Mouse (Mus musculus): ENCODE measurements at regions not wholly inside any gene's neighbourhood (a gene's known extent, or its start where the extent isn't known, plus 50 kb on each side); places are given as distances from the start of the nearest gene placed in this dataset.

DNA sequence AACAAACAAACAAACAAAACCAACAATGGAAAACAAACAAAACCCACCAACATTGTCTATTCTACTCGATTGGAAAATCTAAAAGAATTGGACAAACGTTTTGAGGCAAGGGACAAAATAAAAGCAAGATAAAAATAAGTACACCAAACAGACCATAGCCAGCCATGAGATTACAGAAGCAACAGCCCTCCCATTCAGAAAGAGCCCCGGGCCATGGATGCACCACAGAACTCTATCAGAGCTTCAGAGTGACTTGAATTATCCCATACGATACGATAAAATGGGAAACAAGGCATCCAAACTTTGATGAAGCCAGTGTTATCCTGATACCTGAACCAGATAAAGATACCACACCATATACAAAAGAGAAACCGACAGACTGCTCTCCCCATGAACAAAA lies 68.7 kb downstream of the Npepl1 start:
- DNase-seq (ENCODE audit: extremely low spot score, low spot score), result no peak

DNA sequence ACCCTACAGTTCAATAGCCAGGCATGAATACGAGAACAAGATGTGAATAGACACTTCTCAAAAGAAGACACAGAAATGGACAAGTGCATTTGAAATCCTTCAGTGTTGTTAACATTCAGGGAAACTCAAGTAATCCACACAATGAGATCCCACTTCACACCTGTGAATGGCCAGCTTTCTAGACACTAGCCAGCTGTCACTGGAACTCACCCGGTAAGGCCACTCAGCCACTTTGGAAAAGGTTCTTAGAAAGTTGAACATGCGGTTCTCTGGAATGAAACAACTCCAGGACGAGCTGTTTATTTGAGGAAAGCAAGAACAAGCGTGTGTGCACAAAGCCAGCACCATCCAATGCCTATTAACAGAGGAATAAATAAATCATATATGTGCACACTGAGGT lies 74.6 kb downstream of the Npepl1 start:
- no peak for DNase-seq (ENCODE audit: extremely low spot score, low spot score)

GRCm38 (mm10) chr2:174191071-174191470 lies 80.9 kb downstream of the Npepl1 start:
- no peak for DNase-seq (ENCODE audit: extremely low spot score, low spot score)

DNA sequence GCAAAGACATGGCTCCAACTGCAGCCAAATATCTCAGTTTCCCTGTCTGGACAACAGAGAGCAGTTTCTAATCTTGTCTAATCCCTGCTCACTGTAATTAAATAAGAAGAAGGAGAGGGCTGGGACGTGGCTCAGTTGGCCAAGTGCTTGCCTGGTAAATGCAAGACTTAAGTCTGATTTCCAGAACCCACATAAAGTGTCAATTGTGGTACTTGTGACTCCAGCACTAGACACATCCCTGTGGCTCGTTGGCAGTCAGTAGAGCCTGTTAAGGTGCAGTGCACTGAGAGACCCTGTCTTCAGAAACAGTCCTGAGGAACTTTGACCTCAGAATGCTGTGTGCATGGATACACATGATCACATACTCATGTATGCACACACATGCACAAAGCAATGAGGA lies 81.4 kb downstream of the Npepl1 start:
- no peak for DNase-seq (ENCODE audit: extremely low spot score, low spot score)

DNA sequence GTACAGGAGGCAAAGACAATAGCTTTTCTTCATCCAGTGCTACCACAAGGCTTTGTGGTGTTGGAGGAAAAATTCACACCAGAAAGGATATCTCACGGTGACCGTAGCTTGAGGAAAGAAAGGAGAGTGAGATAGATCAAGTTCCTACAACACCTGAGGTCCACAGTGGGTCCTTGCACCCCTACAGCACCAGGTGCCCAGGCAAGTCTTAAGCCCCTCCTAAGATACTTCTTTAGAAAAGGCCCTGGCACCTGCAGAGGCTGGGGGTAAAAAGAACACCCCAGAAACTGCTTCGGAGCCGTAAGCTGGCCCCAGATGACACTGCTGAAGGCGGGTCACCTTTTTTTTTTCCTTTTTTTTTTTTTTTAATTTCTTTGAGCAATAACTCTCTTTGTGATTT lies 81.9 kb downstream of the Npepl1 start:
- DNase-seq (ENCODE audit: extremely low spot score, low spot score), result no peak

GRCm38 (mm10) chr2:174193506-174193905 lies 83.4 kb downstream of the Npepl1 start:
- no peak for DNase-seq (ENCODE audit: extremely low spot score, low spot score)

DNA sequence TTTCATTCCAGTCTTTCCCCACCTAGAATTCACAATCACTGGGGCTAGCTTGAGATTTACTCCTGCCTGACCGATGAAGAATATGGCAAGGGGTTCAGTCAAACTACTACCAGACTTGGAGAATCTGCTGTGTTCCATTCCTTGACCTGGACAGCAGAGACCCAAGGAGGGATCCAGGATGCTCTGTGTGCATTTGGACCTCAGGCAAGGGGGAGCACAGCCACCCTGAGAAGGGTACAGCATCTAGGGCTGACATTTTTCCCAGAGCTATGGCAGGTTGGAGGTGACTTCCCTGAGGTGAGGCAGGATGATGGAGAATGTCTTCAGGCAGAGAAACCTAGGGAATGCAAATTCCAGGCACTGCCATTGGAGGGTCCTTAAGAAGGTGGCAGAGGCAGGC lies 85.5 kb downstream of the Npepl1 start:
- DNase-seq (ENCODE audit: extremely low spot score, low spot score), result no peak

- no peak for DNase-seq (ENCODE audit: extremely low spot score, low spot score)
These were observed 86.6 kb downstream of the Npepl1 start for GRCm38 (mm10) chr2:174196696-174197215.

GRCm38 (mm10) chr2:174197306-174197945 lies 86.7 kb upstream of the Gnas start:
- no peak for DNase-seq (ENCODE audit: extremely low spot score, low spot score)

DNA sequence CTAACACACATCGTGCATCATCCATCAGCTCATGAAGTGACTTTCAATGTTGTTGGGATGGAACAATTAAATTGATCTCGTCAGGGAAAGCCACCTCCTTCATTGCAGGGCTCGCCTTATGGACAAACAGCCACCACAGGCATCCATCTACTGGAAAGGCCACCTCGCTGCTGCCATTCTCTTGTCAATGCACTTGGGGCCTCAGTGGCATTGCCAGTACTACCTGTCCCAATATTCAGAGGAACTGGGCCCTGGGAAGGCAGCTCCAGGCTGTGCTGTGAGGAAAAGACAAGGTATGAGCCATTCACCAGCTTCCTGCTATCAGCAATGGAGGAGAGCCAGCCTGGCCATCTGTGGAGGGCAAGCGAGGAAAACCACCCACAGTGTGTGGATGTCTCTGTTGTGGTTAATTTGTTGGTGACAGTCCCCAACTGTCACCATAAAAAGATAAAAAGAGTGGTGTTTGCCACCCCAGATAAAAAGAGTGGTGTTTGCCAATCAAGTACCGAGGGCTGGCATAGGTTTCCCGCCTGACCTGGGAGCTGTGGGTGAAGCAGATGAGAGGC lies 85.6 kb upstream of the Gnas start:
- no peak for DNase-seq (ENCODE audit: extremely low spot score, low spot score)

GRCm38 (mm10) chr2:174199961-174200862 lies 83.9 kb upstream of the Gnas start:
- DNase-seq (ENCODE audit: extremely low spot score, low spot score), result peak; percentile 44

DNA sequence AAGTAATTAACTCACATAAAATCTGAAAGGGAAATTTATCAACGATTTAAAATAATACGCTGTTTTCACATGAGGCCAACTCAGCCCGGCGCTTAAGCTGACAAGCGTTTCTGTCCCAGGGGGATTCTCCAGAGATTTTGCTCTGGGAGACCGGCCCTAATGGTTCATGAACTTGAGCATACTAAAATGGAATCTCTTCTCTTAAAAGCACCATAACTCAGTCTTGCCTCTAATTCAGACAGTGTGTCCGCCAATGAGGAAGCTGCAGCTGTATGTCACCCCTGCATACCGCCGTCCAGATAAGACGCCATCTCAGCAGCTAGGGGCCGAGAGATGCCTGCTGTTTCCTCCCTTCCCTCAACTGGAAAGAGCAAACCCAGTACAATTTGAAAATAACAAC lies 80.7 kb upstream of the Gnas start:
- DNase-seq (ENCODE audit: extremely low spot score, low spot score), result no peak

GRCm38 (mm10) chr2:174211681-174212080 lies 72.4 kb upstream of the Gnas start:
- DNase-seq (ENCODE audit: extremely low spot score, low spot score), result no peak

DNA sequence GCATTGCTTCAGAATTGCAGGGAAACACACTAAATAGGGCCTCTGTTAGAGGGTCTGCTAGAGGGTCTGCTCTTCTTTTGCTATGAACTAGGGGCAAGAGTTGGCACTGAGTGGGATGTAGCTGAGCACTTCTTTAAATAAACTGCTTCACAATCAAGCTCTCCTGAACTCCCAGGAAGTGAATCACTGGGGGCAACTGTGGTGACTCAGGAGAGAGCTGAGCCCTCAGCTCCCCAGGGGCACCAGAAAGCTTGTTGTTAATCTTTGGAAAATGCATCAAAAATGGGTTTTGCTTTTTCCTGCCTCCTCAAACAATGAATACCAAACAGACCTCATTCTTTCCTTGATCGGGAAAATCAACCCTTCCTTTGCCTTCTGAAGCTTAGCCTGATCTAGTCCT lies 57.5 kb upstream of the Gnas start:
- DNase-seq (ENCODE audit: extremely low spot score, low spot score), result no peak
